Mouse (Mus musculus) hematopoietic stem cell, adult 5-6 weeks (primary cell): ENCODE data around the gene AC124108.1. TPM values are rescaled to one million over a fixed set of nuclear protein-coding genes. Genes with fewer than 3 reads are reported as not detected.
"Not testable (repeated sequence)": the region's sequence is repeated elsewhere in the genome, so short reads cannot be mapped to it uniquely, and the experiment has no call there.

Experiments
- ATAC-seq, 2 experiments: fragments of 125-278 bp in 1 of 2; replicated peaks in 1 of 2; 2 replicates each; pipeline ENCODE4 v1.8.0; 2016 to 2017; ENCODE audit warnings: inconsistent platforms in 2 of 2, mild to moderate bottlenecking in 2 of 2, moderate number of reproducible peaks in 2 of 2, low read depth in 1 of 2, moderate TSS enrichment in 1 of 2; ENCODE audit not compliant: low FRiP score in 2 of 2, poor library complexity in 2 of 2, severe bottlenecking in 2 of 2, insufficient read depth in 1 of 2, low TSS enrichment in 1 of 2
- total RNA-seq: library from RNA; stranded (forward); fragments of 172-1452, 232-1000 nt; gene quantifications from 2 replicates; pipeline ENCODE4 v1.2.3, GENCODE M21; 2017

AC124108.1 gene
- total RNA-seq, 1 experiment from 2014 or later: not detected

DNA sequence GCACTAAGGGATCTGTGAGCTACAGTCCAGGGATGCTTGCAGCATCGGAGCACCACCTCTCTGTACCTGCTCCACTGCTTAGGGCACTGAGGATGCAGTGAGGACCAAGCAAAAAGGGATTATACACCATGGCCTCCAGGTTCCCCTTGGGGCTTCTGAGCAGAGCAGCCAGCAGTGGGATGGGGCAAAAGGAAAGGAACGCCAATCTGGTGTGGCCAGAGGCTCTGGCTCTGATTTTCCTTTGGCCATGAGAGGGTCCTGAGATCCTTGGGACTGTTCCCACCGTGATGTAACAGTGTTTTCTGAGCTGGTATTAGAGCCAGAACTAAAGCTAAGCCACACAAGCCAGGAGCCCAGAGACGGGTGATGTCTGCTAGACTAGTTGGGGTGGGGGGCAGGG, 31.6 kb upstream of the AC124108.1 start:
- no peak for ATAC-seq

DNA sequence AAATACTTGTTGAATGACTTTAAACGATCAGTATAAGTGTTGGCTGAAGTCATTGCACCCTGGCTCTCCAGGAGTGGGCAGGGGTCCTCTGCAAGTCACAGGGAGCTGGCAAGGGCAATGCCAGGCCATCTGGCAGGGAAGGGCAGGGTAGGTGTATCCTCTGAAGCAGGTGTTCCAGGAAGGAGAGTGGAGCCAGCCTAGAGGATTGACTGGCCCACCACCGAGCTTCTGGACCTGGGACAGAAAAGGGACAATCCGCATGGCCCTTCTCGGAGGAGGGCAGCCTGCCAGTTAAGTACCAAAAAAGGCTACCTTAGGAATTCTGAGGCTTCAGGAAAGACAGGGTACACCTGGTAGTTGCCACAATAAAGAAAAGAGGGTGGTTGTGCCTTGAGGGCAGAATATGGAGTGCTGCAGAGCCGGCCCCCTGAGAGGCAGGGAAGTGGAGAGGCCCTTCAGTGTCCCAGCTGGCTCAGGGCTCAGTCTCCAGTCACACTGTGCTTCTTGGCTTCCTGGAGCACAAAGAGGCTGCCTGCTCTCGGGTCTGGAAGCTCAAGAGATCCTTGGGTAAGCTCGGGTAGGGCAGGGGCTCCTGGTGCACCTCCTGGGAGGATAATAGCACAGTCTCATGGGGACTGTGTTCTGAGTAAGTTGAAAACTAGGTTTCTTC, 29.9 kb upstream of the AC124108.1 start:
- no peak for ATAC-seq

DNA sequence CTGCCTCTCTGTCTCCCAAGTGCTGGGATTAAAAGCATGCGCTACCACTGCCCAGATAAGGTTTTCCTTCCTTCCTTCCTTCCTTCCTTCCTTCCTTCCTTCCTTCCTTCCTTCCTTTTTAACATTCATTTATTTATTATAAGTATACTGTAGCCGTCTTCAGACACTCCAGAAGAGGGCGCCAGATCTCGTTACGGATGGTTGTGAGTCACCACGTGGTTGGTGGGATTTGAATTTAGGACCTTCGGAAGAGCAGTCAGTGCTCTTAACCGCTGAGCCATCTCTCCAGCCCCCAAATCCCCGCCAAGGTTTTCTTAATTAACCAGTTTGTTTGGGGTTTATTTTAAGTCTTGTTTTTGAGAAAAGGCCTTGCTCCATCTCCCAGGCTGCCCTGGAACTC, 28.6 kb upstream of the AC124108.1 start:
- not testable (repeated sequence) for ATAC-seq

DNA sequence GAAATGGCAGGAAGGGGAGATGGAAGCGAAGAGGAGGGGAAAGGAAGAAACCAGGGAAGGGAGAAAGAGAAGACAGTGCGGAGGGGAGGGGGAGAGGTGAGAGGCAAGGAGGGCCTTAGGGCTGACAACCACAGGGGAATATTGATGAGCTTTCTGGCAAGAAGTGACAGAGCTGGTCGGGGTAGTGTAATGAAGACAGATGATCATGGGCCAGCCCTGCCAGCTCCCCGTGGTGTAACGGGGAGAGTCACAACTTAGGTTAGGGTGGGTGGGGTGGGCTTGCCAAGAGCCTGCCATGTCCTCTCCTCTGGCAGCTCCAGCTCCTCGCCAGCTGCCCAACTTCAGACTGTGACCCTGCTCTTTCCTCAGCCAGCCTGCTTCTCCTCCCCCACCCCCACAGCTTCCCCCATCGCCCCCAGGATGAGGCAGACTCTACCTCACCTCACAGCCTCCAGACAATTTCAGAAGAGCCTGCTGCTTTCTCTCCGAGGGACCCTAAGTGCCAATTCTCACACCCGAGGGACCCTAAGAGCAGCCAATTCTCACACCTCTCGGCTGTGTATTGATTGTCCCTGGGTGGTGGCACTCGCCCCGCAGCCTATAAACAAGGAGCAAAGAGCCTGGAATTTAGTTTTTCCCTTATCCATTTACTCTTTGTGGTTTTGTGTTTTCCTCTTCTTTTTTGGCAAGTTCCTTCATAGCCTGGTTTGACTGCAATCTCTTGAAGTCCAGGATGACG, 26.3 kb upstream of the AC124108.1 start:
- ATAC-seq: no peak

DNA sequence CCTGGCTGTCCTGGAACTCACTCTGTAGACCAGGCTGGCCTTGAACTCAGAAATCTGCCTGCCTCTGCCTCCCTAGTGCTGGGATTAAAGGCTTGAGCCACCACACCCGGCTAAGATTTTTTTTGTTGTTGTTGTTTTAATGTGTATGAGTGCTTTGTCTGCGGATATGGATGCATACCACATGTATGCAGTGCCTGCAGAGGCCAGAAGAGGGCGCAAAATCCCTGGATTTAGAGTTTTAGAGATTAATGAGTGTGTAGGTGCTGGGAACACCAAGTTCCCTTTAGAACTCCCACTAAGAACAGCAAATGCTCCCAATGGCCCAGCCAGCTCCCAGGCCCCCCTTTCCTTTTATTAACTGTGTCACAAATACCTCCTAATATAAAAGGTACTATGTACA, 25.4 kb upstream of the AC124108.1 start:
- ATAC-seq: no peak

DNA sequence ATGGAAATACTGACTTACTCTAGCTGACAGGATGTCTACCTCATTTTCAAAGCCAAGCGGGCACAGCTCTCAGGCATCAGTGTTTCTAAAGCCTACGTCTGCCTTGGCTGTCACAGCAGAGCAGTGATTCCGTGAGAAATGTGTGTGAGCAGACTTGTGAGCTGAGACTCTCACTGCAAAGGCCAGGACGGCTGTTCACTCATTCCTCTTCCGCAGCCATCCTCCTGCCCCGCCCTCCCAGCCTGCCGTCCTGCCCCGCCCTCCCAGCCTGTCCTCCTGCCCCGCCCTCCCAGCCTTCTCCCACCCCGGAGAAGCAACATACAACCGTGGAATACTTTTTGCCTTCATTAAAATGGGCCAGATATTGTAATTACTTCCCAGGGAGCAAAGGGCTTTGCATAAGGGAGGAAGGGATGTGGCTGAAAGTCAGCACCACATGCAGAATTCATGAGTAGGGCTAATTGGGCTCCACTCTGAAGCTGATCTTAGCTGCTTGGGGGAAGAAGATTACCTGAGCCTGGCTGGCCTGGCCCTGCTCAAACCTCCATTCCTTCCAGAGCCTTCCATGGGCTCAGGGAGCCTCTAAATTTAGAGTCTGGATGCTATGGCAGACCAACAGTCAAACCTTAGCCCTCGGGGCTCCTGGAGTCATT, 23.0 kb upstream of the AC124108.1 start:
- 0 out of 4 replicates have a peak, but pooled peaks of 1 of the 2 experiments have one; percentile 22 for ATAC-seq

DNA sequence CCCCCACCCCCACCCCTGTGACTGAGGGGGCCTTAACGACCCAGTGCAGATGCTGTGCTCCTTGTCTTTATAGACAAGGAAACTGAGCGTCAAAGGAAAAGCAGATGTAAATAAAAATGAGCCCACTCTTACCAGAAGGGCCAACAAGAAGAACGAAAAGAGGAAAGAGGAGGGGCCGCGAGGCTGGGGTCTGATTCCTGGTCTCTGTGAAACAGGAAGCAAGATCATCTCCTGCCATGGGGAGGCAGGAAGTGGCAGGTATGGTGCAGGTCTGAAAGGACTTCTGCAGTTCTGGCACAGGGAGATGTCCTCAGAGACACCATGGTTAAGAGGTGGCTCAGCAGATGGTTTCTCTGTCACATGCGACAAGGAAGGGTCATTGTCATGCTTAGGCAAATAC, 20.6 kb upstream of the AC124108.1 start:
- ATAC-seq: no peak

DNA sequence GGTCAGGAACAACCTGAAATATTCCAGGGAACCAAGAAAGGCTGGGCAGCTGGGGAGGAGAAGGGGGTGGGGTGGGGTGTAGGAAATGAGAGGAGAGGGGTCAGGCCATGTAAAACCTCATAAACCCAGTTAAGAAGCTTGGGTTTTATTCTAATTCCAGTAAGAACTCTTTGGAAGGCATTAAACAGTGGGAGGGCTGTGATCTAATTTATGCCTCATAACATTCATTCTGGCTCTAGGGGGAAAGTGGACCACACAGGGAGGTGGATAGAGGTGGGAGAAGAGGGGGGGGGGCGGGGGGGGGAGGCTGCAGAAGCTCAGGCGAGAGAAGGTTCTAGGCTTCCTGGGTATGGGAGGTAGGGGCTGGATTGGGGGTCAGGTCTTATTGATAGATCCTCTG, 19.6 kb upstream of the AC124108.1 start:
- ATAC-seq: no peak

DNA sequence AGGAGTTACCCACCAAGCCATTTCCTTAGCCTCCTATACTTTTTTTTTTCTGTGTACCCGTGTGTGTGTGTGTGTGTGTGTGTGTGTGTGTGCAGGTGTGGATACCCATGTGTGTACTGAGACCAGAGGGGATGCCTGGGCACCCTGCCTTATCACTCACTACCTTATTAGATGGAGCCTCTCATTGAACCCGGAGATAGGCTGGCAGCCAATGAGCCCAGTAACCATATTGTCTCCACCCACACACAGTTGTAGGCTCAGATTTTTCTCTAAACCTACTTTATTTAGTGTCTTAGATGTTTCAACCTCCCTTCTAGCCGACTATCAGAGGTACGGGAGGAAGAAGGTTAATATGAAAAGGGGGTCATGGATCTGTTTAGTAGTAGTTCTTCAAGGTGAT, 5.0 kb upstream of the AC124108.1 start:
- no peak for ATAC-seq

DNA sequence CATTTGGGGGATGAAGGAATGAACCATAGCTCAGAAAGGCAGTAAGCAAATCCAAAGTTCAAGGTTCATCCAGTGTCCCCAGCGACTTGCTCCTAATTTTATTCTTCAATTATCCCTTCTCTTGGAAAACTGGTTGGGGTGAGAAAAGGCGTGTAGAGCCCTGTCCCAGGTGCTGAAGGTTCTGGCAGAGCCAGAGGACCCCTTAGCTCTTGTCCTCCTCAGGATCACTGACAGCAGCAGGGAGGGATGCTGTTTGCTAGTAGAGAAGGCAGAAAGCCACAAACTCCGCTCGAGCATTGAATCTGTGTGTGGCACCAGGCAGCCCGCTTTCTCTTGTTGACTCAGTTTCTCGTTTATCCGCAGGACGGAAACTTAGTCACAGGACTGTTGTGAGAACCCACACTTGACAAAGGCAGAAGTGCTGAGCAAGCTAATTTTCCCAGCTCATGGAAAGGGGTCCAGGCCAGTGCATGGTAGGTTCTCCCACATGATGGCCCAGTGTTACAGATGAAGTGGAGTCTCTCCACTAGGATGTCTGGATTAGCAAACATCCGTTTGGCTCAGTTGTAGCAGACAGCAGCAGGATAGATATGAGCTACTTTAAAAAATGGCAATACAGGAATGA, 2.7 kb upstream of the AC124108.1 start:
- ATAC-seq: no peak

DNA sequence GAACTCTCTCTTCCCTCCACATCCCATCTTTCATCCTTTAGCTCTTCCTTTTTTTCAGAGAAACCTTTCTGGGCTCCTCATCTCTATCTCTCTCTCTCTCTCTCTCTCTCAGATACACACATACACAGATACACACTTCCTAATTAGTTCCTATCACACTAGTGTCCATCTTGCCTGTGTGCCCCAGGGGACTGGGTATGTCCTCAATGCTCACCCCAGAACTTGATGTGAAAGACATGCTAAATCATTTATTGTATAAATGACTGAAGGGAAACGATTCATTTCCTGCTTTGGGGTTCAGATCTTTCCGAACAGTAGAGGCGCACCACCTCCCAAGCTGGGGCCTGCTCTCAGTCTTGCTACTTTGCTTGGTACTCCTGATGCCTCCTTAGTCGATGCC, 2.0 kb upstream of the AC124108.1 start:
- ATAC-seq: no peak

DNA sequence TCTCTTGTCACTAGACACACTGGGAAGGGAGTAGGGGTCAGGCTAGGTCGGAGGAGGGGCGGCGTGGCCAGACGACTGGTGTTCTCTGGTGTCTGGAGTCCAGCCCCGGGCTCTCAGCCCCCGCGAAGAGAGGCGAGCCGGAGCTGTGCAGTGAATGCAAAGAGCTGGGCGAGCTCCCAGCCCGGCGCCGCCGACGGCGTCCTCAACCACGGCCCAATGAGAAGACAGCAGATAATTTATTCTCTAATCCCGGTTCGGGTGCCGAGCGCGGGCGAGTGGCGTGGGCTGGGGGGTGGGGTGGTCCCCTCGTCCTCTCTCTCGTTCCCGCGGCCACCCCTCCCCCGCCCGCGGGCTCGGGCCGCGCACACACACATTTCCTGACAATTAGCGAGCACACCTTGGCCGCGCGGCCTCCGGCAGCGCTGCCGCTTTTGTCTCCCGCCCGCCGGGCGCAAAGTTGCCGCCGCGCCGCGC, 1.2 kb upstream of the AC124108.1 start:
- ATAC-seq: no peak

DNA sequence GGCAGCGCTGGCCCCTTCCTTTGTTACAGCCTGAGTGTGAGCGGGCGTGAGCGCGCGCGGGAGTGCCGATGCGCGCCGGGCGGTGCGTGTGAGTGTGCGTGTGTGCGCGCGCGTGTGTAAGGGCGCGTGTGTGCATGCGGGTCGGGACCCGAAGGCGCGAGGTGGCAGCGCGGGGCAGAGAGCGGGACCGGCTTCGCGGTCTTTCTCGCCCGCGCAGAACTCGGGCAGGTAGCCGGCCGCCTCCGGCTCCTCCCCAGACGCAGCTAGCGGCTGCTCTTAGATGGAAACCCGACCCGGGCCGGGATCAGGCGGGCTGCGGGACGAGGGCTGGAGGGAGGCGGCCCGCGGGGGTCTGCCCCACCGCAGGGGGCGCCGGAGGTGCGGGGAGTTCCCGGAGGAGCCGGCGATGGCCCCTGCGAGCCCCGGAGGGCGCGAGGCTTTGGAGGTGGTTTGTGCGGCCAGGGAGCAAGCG, 600 bp upstream of the AC124108.1 start:
- no peak for ATAC-seq

DNA sequence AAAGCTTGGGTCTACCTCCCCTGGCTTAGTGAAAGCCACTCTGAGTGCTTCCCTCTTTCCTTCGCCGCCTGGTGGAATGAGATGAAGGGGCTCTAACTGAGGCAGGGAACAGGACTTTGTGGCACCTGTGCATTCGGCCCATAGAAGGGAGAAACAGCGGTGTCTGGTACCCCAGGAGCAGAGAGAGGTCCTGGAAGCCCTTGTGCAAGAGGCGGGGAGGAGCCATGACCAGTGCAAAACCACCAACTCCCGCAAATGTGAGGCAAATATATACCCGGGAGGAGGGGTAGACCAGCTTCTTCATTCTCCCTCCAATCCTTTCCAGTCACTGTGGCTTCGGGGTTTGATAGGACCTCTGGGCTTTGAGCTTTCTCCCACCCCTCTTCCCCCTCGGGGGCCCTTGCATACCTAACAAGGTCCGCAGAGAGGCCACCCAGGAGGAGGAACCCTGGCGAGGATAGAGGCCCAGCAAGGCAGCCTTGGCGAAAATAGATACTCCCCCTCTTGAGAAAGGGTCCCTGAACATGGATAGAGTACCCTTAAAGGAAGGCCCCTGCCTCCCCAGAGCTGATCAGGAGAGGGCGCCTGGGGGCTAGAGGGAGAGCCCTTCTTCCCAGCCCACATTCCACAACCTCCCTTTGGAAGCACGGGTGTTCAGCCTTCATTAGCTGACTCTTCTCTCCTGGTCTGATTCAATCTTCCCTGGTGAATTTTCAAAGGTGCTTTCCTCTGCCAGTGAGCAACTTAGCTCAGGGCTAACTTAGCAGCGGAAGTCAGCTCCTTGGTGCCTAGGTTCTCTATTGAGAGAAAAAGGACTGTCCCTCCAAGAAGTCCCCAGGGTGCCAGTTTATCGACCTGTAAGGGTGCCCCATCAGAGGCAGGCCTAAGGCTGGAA, 776 bp downstream of the AC124108.1 start:
- 0 out of 4 replicates have a peak, but pooled peaks of 1 of the 2 experiments have one; percentile 9 for ATAC-seq

DNA sequence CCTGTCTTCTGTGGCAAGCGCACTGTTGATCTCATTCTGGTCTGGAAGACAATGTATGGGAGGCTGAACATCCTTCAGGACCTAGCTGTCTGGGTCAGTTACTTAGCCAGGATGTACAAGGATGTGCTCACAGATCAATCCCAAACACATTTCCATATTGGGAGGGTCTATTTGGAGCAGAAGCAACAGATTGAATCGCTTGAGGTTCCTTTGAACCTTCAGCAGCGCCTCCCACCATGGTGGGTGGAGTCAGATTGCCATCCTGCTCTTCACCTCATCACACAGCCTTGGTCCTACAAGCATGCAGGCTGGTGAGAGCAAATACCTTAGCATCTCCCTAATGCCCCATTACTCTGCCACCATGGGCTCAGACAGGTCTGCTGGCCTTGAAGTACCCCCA, 2.5 kb downstream of the AC124108.1 start:
- no peak for ATAC-seq

DNA sequence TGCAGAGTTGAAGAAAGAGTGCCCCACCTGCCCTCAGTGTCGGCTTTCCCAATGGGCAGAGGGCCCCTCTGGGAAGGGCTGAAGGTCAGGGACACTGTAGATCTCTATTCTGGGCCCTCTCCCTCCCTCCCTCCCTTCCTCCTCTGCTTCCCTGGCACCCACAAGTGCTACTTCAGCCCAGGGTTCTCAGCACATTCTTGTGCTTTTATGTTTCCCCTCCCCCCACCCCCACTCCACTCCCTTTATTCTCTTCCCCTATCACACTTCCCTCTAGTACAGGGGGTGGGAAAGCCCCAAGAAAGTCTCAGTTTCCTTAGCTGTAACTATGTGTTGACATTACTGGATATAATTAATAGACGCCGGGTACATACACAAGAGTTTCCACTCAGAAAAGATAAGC, 3.4 kb downstream of the AC124108.1 start:
- no peak for ATAC-seq

DNA sequence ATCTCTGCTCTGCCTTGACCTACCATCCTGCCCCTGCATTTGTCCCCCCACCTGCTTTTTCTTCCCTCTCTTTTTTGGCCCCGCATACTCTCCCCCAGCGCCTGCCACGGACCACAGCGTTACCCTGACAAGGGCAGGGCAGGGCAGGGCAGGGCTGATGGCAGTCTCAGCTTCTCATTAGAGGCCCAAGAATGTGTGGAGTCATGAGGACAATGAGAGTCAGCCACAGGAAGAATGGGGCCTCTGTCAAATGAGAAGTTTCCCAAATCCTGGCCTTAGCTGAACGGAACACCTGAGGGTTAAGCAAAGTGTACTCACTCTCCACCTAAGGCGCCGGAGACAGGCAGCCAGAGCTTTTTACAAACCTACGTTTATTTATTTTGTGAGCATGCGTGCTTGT, 3.8 kb downstream of the AC124108.1 start:
- ATAC-seq: no peak
